Mouse (Mus musculus) liver, embryonic 11.5 days (tissue): ENCODE measurements around the gene Cwc27. TPM values are rescaled to one million over a fixed set of nuclear protein-coding genes. Genes with fewer than 3 reads are reported as not detected.

ENCODE experiments used
- ATAC-seq: fragments of 200-750 bp; cut with Nextera tagmentation; replicated peaks from 2 replicates; pipeline ENCODE4 v1.8.0; 2017; ENCODE audit warnings: moderate number of reproducible peaks, mild to moderate bottlenecking, moderate TSS enrichment, moderate library complexity; ENCODE audit not compliant: low FRiP score
- DNase-seq: peaks from one replicate; pipeline ENCODE4 v3.0.0-alpha.2; 2017; ENCODE audit warnings: low spot score
- H3K27ac ChIP-seq: fragments of 300-500 bp; sonication (generic); 2 replicates; pipeline ENCODE4 v1.5.1; 2014; ENCODE audit warnings: mild to moderate bottlenecking, low read depth, low read length, control low read depth
- H3K27me3 ChIP-seq: fragments of 300-500 bp; sonication (generic); replicated peaks from 2 replicates; pipeline ENCODE4 v1.6.1; 2014; ENCODE audit warnings: low read length, mixed read lengths; ENCODE audit not compliant: control insufficient read depth, insufficient read depth
- H3K36me3 ChIP-seq: fragments of 300-500 bp; sonication (generic); 2 replicates; pipeline ENCODE4 v1.6.1; 2014; ENCODE audit warnings: mild to moderate bottlenecking, low read length, moderate library complexity, mixed read lengths; ENCODE audit not compliant: control insufficient read depth, insufficient read depth
- H3K4me1 ChIP-seq: fragments of 300-500 bp; sonication (generic); replicated peaks from 2 replicates; pipeline ENCODE4 v1.6.1; 2014; ENCODE audit warnings: low read length, mixed read lengths; ENCODE audit not compliant: control insufficient read depth, insufficient read depth
- H3K4me2 ChIP-seq: fragments of 300-500 bp; sonication (generic); 2 replicates; pipeline ENCODE4 v1.6.1; 2014; ENCODE audit warnings: mild to moderate bottlenecking, control low read depth, moderate library complexity
- H3K4me3 ChIP-seq: fragments of 300-500 bp; sonication (generic); 2 replicates; pipeline ENCODE4 v1.5.1; 2014; ENCODE audit warnings: low read depth, low read length, control low read depth
- H3K9ac ChIP-seq: fragments of 300-500 bp; sonication (generic); 2 replicates; pipeline ENCODE4 v1.6.1; 2014; ENCODE audit warnings: low read depth, low read length, control low read depth
- H3K9me3 ChIP-seq: fragments of 300-500 bp; sonication (generic); 2 replicates; pipeline ENCODE4 v1.6.1; 2016; ENCODE audit warnings: low read length, inconsistent platforms, mixed read lengths; ENCODE audit not compliant: control insufficient read depth
- WGBS: fragments of 180-500 bp; shearing (Covaris S2); extraction: QIAGEN DNeasy Blood & Tissue Kit; methylation state at CpG from one replicate; pipeline ENCODE4 v1.1.7; 2014; 5-methylcytosine and 5-hydroxymethylcytosine counted together
- polyA plus RNA-seq: library from polyadenylated mRNA; unstranded; fragments of >200 nt; fragmentation: Nextera tagmentation; extraction: Ambion mirVana; gene quantifications from 2 replicates; pipeline ENCODE4 v1.2.1, GENCODE M21; 2014

Cwc27 gene
- polyA plus RNA-seq, 1 experiment from 2014 or later = 21.7 TPM

- Histone ChIP-seq H3K9ac (no peak overlapping the region), H3K36me3 (no peaks in the 10 kb centered on the region), H3K4me3 (no peak overlapping the region), H3K4me1 (no peaks in the 10 kb centered on the region; the same call in 1 of the 2 replicates), H3K27me3 (no peaks in the 10 kb centered on the region), H3K4me2 (no peak overlapping the region), H3K9me3 (no peaks in the 10 kb centered on the region), H3K27ac (no peak overlapping the region)
- ATAC-seq (no peak), DNase-seq (no peak)
- 81% methylated on average over 4 of the region's 4 CpGs for WGBS
Observed at GRCm38 (mm10) chr13:104617201-104617600, 199.7 kb downstream of the Cwc27 start.

- no peak overlapping the region for H3K9ac ChIP-seq
Observed at GRCm38 (mm10) chr13:104615999-104616810, 200.7 kb downstream of the Cwc27 start.

GRCm38 (mm10) chr13:104615111-104615510 lies 201.8 kb downstream of the Cwc27 start:
- Histone ChIP-seq H3K4me3 (no peak overlapping the region), H3K27ac (no peak overlapping the region), H3K4me2 (no peak overlapping the region), H3K27me3 (no peaks in the 10 kb centered on the region), H3K4me1 (no peaks in the 10 kb centered on the region), H3K9ac (no peak overlapping the region), H3K36me3 (no peaks in the 10 kb centered on the region), H3K9me3 (no peaks in the 10 kb centered on the region)
- DNase-seq (no peak), ATAC-seq (no peak)
- 84% methylated on average over 7 of the region's 7 CpGs for WGBS

More at GRCm38 (mm10) chr13:104615999-104616810, 200.7 kb downstream of the Cwc27 start:
- 87% methylated on average over 18 of the region's 18 CpGs for WGBS
- no peaks in the 10 kb centered on the region for H3K9me3 ChIP-seq
- H3K4me3 ChIP-seq = no peak overlapping the region
- no peaks in the 10 kb centered on the region for H3K27me3 ChIP-seq
- no peaks in the 10 kb centered on the region for H3K36me3 ChIP-seq
- H3K4me1 ChIP-seq = no peaks in the 10 kb centered on the region; the same call in 1 of the 2 replicates
- no peak for DNase-seq
- no peak overlapping the region for H3K27ac ChIP-seq
- no peak for ATAC-seq
- no peak overlapping the region for H3K4me2 ChIP-seq

- Histone ChIP-seq H3K27me3 (no peaks in the 10 kb centered on the region), H3K27ac (no peak overlapping the region), H3K4me1 (no peaks in the 10 kb centered on the region), H3K4me3 (no peak overlapping the region), H3K9me3 (no peaks in the 10 kb centered on the region), H3K9ac (no peak overlapping the region), H3K36me3 (no peaks in the 10 kb centered on the region), H3K4me2 (no peak overlapping the region)
- DNase-seq (no peak), ATAC-seq (no peak)
- 83% methylated on average over 4 of the region's 4 CpGs for WGBS
Observed at GRCm38 (mm10) chr13:104611296-104611695, 205.6 kb downstream of the Cwc27 start.

GRCm38 (mm10) chr13:104610210-104611111 lies 206.5 kb downstream of the Cwc27 start:
- ATAC-seq (no peak; the same call in 1 of the 2 replicates), DNase-seq (no peak)
- Histone ChIP-seq H3K27me3 (no peaks in the 10 kb centered on the region), H3K4me2 (no peak overlapping the region), H3K27ac (no peak overlapping the region), H3K4me1 (no peaks in the 10 kb centered on the region), H3K36me3 (no peaks in the 10 kb centered on the region), H3K4me3 (no peak overlapping the region), H3K9me3 (no peaks in the 10 kb centered on the region), H3K9ac (no peak overlapping the region)
- 72% methylated on average over 22 of the region's 22 CpGs for WGBS

GRCm38 (mm10) chr13:104608516-104608915 lies 208.4 kb downstream of the Cwc27 start:
- Histone ChIP-seq H3K4me1 (no peaks in the 10 kb centered on the region), H3K27me3 (no peaks in the 10 kb centered on the region), H3K9ac (no peak overlapping the region), H3K36me3 (no peaks in the 10 kb centered on the region), H3K27ac (no peak overlapping the region), H3K4me3 (no peak overlapping the region), H3K9me3 (no peaks in the 10 kb centered on the region), H3K4me2 (no peak overlapping the region)
- 90% methylated on average over 18 of the region's 18 CpGs for whole genome bisulfite sequencing
- no peak for DNase-seq
- no peak for ATAC-seq

- H3K27ac ChIP-seq = no peak overlapping the region
Observed at GRCm38 (mm10) chr13:104606786-104607580, 210.0 kb downstream of the Cwc27 start.

GRCm38 (mm10) chr13:104605111-104605510 lies 211.8 kb downstream of the Cwc27 start:
- no peak overlapping the region for H3K4me2 ChIP-seq
- WGBS = 79% methylated on average over 2 of the region's 2 CpGs
- no peak overlapping the region for H3K9ac ChIP-seq
- no peak overlapping the region for H3K4me3 ChIP-seq
- H3K27ac ChIP-seq = no peak overlapping the region
- no peak for DNase-seq
- no peaks in the 10 kb centered on the region for H3K36me3 ChIP-seq
- ATAC-seq = no peak
- H3K27me3 ChIP-seq = no peaks in the 10 kb centered on the region
- no peaks in the 10 kb centered on the region for H3K4me1 ChIP-seq
- no peaks in the 10 kb centered on the region for H3K9me3 ChIP-seq

More at GRCm38 (mm10) chr13:104606786-104607580, 210.0 kb downstream of the Cwc27 start:
- peak; percentile 39; the same call in 1 of the 2 replicates for ATAC-seq
- Histone ChIP-seq H3K9me3 (no peaks in the 10 kb centered on the region), H3K36me3 (no peaks in the 10 kb centered on the region), H3K4me2 (no peak overlapping the region), H3K4me1 (no peaks in the 10 kb centered on the region), H3K4me3 (no peak overlapping the region), H3K9ac (no peak overlapping the region), H3K27me3 (no peaks in the 10 kb centered on the region)
- DNase-seq = no peak
- WGBS = 68% methylated on average over 14 of the region's 14 CpGs
